Mouse (Mus musculus): ENCODE data around the gene Foxp1.

- TF ChIP-seq EP300 (IDR thresholded peaks at IDR 0.05; ENCODE audit: low read depth) (no peak), CTCF (IDR thresholded peaks at IDR 0.05; ENCODE audit: low read depth) (no peak)
These were observed 316.1 kb downstream of the Foxp1 start for GRCm38 (mm10) chr6:99206437-99206870.
